Mouse (Mus musculus) stomach, embryonic 14.5 days (tissue): ENCODE data around the gene Epc2. TPM values are rescaled to one million over a fixed set of nuclear protein-coding genes. Genes with fewer than 3 reads are reported as not detected.

Source experiments
- ATAC-seq: fragments of 200-750 bp; cut with Nextera tagmentation; 2 replicates; pipeline ENCODE4 v1.8.0; 2017; ENCODE audit warnings: low read depth, moderate TSS enrichment; ENCODE audit not compliant: insufficient number of reproducible peaks, insufficient read depth, low FRiP score
- H3K27ac ChIP-seq: fragments of 300-500 bp; sonication (generic); 2 replicates; pipeline ENCODE4 v1.5.1; 2014; ENCODE audit warnings: mild to moderate bottlenecking, low read length, moderate library complexity, mixed read lengths
- H3K27me3 ChIP-seq: fragments of 300-500 bp; sonication (generic); 2 replicates; pipeline ENCODE4 v1.6.1; 2014; ENCODE audit warnings: low read length, control low read depth, mixed read lengths; ENCODE audit not compliant: control insufficient read depth, insufficient read depth
- H3K36me3 ChIP-seq: fragments of 300-500 bp; sonication (generic); 2 replicates; pipeline ENCODE4 v1.6.1; 2014; ENCODE audit warnings: mild to moderate bottlenecking, control low read depth, low read length, moderate library complexity, mixed read lengths; ENCODE audit not compliant: control insufficient read depth, insufficient read depth
- H3K4me1 ChIP-seq: fragments of 300-500 bp; sonication (generic); 2 replicates; pipeline ENCODE4 v1.6.1; 2014; ENCODE audit warnings: low read length, control low read depth, mixed read lengths; ENCODE audit not compliant: control insufficient read depth, insufficient read depth
- H3K4me2 ChIP-seq: fragments of 300-500 bp; sonication (generic); replicated peaks from 2 replicates; pipeline ENCODE4 v1.6.1; 2014; ENCODE audit warnings: low read depth, low read length, control low read depth
- H3K4me3 ChIP-seq: fragments of 300-500 bp; sonication (generic); 2 replicates; pipeline ENCODE4 v1.5.1; 2014; ENCODE audit warnings: low read depth, low read length, control low read depth
- H3K9ac ChIP-seq: fragments of 300-500 bp; sonication (generic); replicated peaks from 2 replicates; pipeline ENCODE4 v1.6.1; 2014; ENCODE audit warnings: low read depth, mild to moderate bottlenecking, control low read depth, low read length, moderate library complexity, mixed read lengths
- H3K9me3 ChIP-seq: fragments of 300-500 bp; sonication (generic); 2 replicates; pipeline ENCODE4 v1.6.1; 2016; ENCODE audit warnings: low read depth, low read length, control low read depth; ENCODE audit not compliant: control insufficient read depth
- WGBS: fragments of 180-500 bp; shearing (Covaris S2); extraction: QIAGEN DNeasy Blood & Tissue Kit; methylation state at CpG from one replicate; pipeline ENCODE4 v1.1.7; 2014; 5-methylcytosine and 5-hydroxymethylcytosine counted together
- polyA plus RNA-seq: library from polyadenylated mRNA; unstranded; fragments of >200 nt; fragmentation: Nextera tagmentation; extraction: Ambion mirVana; gene quantifications from 2 replicates; pipeline ENCODE4 v1.2.1, GENCODE M21; 2014

Epc2 gene
- polyA plus RNA-seq, 1 experiment from 2014 or later = 13.8 TPM

GRCm38 (mm10) chr2:49426175-49426574 lies 25.1 kb upstream of the Epc2 start:
- H3K4me1 ChIP-seq = no peaks in the 10 kb centered on the region
- no peak overlapping the region for H3K9ac ChIP-seq
- H3K9me3 ChIP-seq = no peaks in the 10 kb centered on the region
- no peak overlapping the region for H3K4me3 ChIP-seq
- ATAC-seq = no peak
- no peak overlapping the region for H3K4me2 ChIP-seq
- H3K36me3 ChIP-seq = no peaks in the 10 kb centered on the region
- no peak overlapping the region for H3K27ac ChIP-seq
- no peaks in the 10 kb centered on the region for H3K27me3 ChIP-seq
- 46% methylated on average over 10 of the region's 10 CpGs for WGBS

- Histone ChIP-seq H3K27ac (no peak overlapping the region), H3K4me1 (no peaks in the 10 kb centered on the region), H3K9ac (no peak overlapping the region), H3K9me3 (no peaks in the 10 kb centered on the region), H3K27me3 (no peaks in the 10 kb centered on the region), H3K4me2 (no peak overlapping the region), H3K4me3 (no peak overlapping the region), H3K36me3 (no peaks in the 10 kb centered on the region)
- ATAC-seq = no peak
- WGBS = 94% methylated on average over 1 of the region's 1 CpGs
Observed at GRCm38 (mm10) chr2:49431015-49431414, 20.3 kb upstream of the Epc2 start.

- WGBS = 81% methylated on average over 9 of the region's 9 CpGs
- no peaks in the 10 kb centered on the region for H3K4me1 ChIP-seq
Observed at GRCm38 (mm10) chr2:49433211-49433610, 18.1 kb upstream of the Epc2 start.

GRCm38 (mm10) chr2:49446238-49446637 lies 5.0 kb upstream of the Epc2 start:
- Histone ChIP-seq H3K9ac (no peak overlapping the region), H3K36me3 (no peaks in the 10 kb centered on the region), H3K27ac (no peak overlapping the region), H3K9me3 (no peaks in the 10 kb centered on the region), H3K4me2 (no peak overlapping the region), H3K4me1 (no peaks in the 10 kb centered on the region), H3K4me3 (no peak overlapping the region), H3K27me3 (no peaks in the 10 kb centered on the region)
- ATAC-seq = no peak
- WGBS = 66% methylated on average over 2 of the region's 2 CpGs

More at GRCm38 (mm10) chr2:49433211-49433610, 18.1 kb upstream of the Epc2 start:
- no peak overlapping the region for H3K27ac ChIP-seq
- no peaks in the 10 kb centered on the region for H3K36me3 ChIP-seq
- no peak for ATAC-seq
- no peaks in the 10 kb centered on the region for H3K9me3 ChIP-seq
- H3K9ac ChIP-seq = no peak overlapping the region
- H3K27me3 ChIP-seq = no peaks in the 10 kb centered on the region
- no peak overlapping the region for H3K4me2 ChIP-seq
- no peak overlapping the region for H3K4me3 ChIP-seq

GRCm38 (mm10) chr2:49447586-49448475 lies 3.5 kb upstream of the Epc2 start:
- no peak overlapping the region for H3K4me3 ChIP-seq
- ATAC-seq = no peak
- no peaks in the 10 kb centered on the region for H3K27me3 ChIP-seq
- H3K9me3 ChIP-seq = no peaks in the 10 kb centered on the region
- no peak overlapping the region for H3K4me2 ChIP-seq
- no peak overlapping the region for H3K9ac ChIP-seq
- H3K27ac ChIP-seq = no peak overlapping the region
- 50% methylated on average over 8 of the region's 8 CpGs for WGBS
- no peaks in the 10 kb centered on the region for H3K4me1 ChIP-seq
- H3K36me3 ChIP-seq = no peaks in the 10 kb centered on the region

- no peaks in the 10 kb centered on the region for H3K4me1 ChIP-seq
- WGBS = 22% methylated on average over 4 of the region's 4 CpGs
- H3K27me3 ChIP-seq = no peaks in the 10 kb centered on the region
- no peak overlapping the region for H3K27ac ChIP-seq
- ATAC-seq = no peak
- H3K4me2 ChIP-seq = peak overlapping the region; percentile 47
- H3K9ac ChIP-seq = peak overlapping the region; percentile 93; the same call in 1 of the 2 replicates
- H3K4me3 ChIP-seq = peak overlapping the region; percentile 91
- no peaks in the 10 kb centered on the region for H3K36me3 ChIP-seq
- H3K9me3 ChIP-seq = no peaks in the 10 kb centered on the region
Observed at GRCm38 (mm10) chr2:49450467-49450866, 819 bp upstream of the Epc2 start.

- H3K36me3 ChIP-seq = no peaks in the 10 kb centered on the region
- under 1% methylated on average over 48 of the region's 64 CpGs for WGBS
Observed at GRCm38 (mm10) chr2:49451637-49452211, 438 bp downstream of the Epc2 start.

GRCm38 (mm10) chr2:49452451-49453081 lies 1.3 kb downstream of the Epc2 start:
- Histone ChIP-seq H3K4me1 (no peaks in the 10 kb centered on the region), H3K27ac (peak overlapping the region; percentile 56; the same call in 1 of the 2 replicates), H3K9me3 (no peaks in the 10 kb centered on the region), H3K9ac (peak overlapping the region; percentile 93), H3K36me3 (no peaks in the 10 kb centered on the region), H3K4me3 (peak overlapping the region; percentile 91), H3K4me2 (peak overlapping the region; percentile 63), H3K27me3 (no peaks in the 10 kb centered on the region)
- ATAC-seq = peak; percentile 33
- 1% methylated on average over 37 of the region's 37 CpGs for whole genome bisulfite sequencing

More at GRCm38 (mm10) chr2:49451637-49452211, 438 bp downstream of the Epc2 start:
- Histone ChIP-seq H3K4me3 (peak overlapping the region; percentile 91), H3K27ac (peak overlapping the region; percentile 99), H3K4me1 (no peaks in the 10 kb centered on the region), H3K9me3 (no peaks in the 10 kb centered on the region), H3K9ac (peak overlapping the region; percentile 93), H3K4me2 (peak overlapping the region; percentile 63; the same call in 1 of the 2 replicates), H3K27me3 (no peaks in the 10 kb centered on the region)
- ATAC-seq = peak; percentile 88
